Mouse (Mus musculus): ENCODE data around the gene Mettl15.

- TF ChIP-seq CTCF (IDR thresholded peaks at IDR 0.05; ENCODE audit: borderline replicate concordance, control insufficient read depth, extremely low read depth, insufficient read depth, low read length, poor library complexity) (no peak), POLR2A (IDR thresholded peaks at IDR 0.05; ENCODE audit: control insufficient read depth, extremely low read depth, insufficient read depth, low read length, poor library complexity) (no peak)
These were observed 50.1 kb downstream of the Mettl15 start for GRCm38 (mm10) chr2:109230443-109230842.
